Mouse (Mus musculus): Measurements from ENCODE around the gene Pik3r1.

GRCm38 (mm10) chr13:101721901-101722595 lies 46.0 kb downstream of the Pik3r1 start:
- TF ChIP-seq CTCF (IDR thresholded peaks at IDR 0.05; ENCODE audit: control insufficient read depth, insufficient read depth, insufficient read length) (no peak), MAX (IDR thresholded peaks at IDR 0.05) (no peak)

Data from C2C12 (cell line).